Mouse (Mus musculus) central nervous system, embryonic 18 days (tissue): ENCODE data around the gene Nifk. TPM values are rescaled to one million over a fixed set of nuclear protein-coding genes. Genes with fewer than 3 reads are reported as not detected.

Experiments
- polyA plus RNA-seq: library from polyadenylated mRNA; depleted of rRNA; stranded (reverse); fragments of >200 nt; gene quantifications from 2 replicates; pipeline ENCODE4 v1.2.3, GENCODE M21; 2012; rRNA removed

Gene Nifk
- polyA plus RNA-seq: 44.2 and 47.0 TPM in 2 replicates

DNA sequence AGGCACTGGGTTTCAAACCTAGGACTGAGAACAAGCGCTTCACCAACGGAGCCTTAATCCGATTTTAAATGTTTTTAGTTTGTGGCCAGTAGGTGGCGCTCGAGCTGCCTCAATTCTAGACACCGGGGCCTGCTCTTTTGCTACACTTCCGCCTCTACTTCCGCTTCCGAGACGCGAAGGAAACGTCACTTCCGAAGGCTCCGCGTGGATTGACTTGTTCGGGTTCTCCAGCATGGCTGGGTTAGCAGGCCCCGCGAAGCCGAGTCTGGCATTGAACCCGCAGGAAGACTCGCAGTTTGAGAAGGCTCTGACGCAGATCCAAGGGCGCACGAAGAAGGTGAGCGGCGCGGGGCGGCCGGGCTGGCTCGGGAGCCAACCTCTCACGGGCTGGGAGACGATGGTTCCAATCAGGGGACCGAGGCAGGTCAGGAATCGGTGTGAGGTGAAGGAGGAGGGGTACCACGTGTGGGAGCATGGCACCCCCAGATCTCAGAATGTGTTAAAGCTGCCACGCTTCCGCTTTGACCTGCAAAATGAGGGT, at the start of gene Nifk:
TSS of gene Nifk (plus strand) at position 179 of the 541 bp plus-strand sequence.

DNA sequence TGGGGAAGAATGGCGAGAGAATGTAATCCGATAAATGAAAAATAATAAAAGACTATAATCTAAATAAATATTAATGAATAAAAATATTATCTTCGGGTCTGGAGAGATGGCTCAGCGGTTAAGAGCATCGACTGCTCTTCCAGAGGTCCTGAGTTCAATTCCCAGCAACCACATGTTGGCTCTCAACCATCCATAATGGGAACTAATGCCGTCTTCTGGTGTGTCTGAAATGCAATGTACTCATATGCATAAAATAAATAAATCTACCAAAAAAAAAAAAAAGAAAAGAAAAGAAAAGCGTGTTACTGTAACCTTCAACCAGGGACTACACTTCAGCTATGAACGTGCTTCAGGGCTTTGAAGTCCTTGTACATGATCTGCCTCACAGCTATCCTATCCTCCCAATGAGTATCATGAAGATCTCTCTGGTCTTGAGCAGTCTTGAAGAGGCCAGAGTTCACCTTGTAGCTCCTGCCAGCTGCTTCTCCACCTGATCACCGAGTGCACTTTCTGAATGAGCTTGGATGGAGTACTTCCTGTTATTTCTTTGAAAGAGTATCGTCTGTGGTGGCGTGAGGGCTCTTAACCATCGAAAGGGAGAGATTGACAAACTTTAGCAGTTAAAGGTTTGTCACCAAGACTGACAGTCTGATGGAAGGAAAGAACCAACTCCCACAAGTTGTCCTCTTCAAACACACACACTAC, 9.9 kb upstream of the Nifk start, which contains the start of gene Tsn:
TSS of gene Tsn (minus strand) at position 118 of the 705 bp plus-strand sequence.

Other genes starting within 250 kb of the Nifk start
- 0.03 TPM in 1 of 2 replicates, not detected in the other for gene Gm29106, start 145.3 kb upstream of the Nifk start, polyA plus RNA-seq
- gene Tsn, start 10.1 kb upstream of the Nifk start, polyA plus RNA-seq: 203 and 214 TPM in 2 replicates
- 84.8 and 92.3 TPM in 2 replicates for gene Clasp1, start 67.2 kb downstream of the Nifk start, polyA plus RNA-seq